Mouse (Mus musculus): ENCODE data around the gene Il15ra. TPM values are rescaled to one million over a fixed set of nuclear protein-coding genes. Genes with fewer than 3 reads are reported as not detected.

The Il15ra gene
- total RNA-seq (2014; rRNA removed; ENCODE audit: low replicate concordance): 11.6 and 14.2 TPM in 2 replicates
- 21.7 and 24.7 TPM in 2 replicates for polyA plus RNA-seq (2015; fragmentation: Nextera tagmentation; extraction: Ambion mirVana)

- no peaks in the 10 kb centered on the region for H3K36me3 ChIP-seq (replicated peaks; ENCODE audit: control insufficient read depth, insufficient read depth, low read length)
- no peak for TF ChIP-seq EP300 (IDR thresholded peaks at IDR 0.05; ENCODE audit: low read depth)
- 0 out of 2 replicates have a peak, but pooled peaks have one; percentile 2 for TF ChIP-seq CTCF (IDR thresholded peaks at IDR 0.05; ENCODE audit: low read depth)
- peak; percentile 89 for ATAC-seq (ENCODE audit: insufficient read depth, low read depth)
- peak within 1 kb of the TSS; percentile 87 for H3K4me3 ChIP-seq (ENCODE audit: low read depth, low read length)
- H3K4me2 ChIP-seq (ENCODE audit: low read depth, low read length): peak within 1 kb of the TSS; percentile 85
- no peaks in the 10 kb centered on the region for H3K9me3 ChIP-seq (replicated peaks; ENCODE audit: control insufficient read depth, low read length)
- DNase-seq (ENCODE audit: low spot score): peak; percentile 76
- H3K27me3 ChIP-seq (ENCODE audit: control insufficient read depth, insufficient read depth, low read length): no peaks in the 10 kb centered on the region
- peak within 1 kb of the TSS; percentile 88 for H3K9ac ChIP-seq (replicated peaks; ENCODE audit: low read depth, low read length)
- H3K4me1 ChIP-seq (ENCODE audit: control insufficient read depth, insufficient read depth): peaks cover 16% of the 10 kb centered on the region
- under 1% methylated on average over 37 of the region's 37 CpGs for WGBS
- H3K27ac ChIP-seq (ENCODE audit: low read depth): peak within 1 kb of the TSS; percentile 92
Measured at GRCm38 (mm10) chr2:11705201-11706025, at the start of gene Il15ra. Gene Il15ra (plus strand): TSS chr2:11705290.

GRCm38 (mm10) chr2:11657581-11657980, 47.5 kb upstream of the Il15ra start:
- WGBS: 79% methylated on average over 2 of the region's 2 CpGs
- Histone ChIP-seq H3K4me2 (ENCODE audit: low read depth, low read length) (no peak overlapping the region), H3K27me3 (ENCODE audit: control insufficient read depth, insufficient read depth, low read length) (no peaks in the 10 kb centered on the region), H3K4me1 (ENCODE audit: control insufficient read depth, insufficient read depth) (no peaks in the 10 kb centered on the region), H3K4me3 (ENCODE audit: low read depth, low read length) (no peak overlapping the region), H3K9ac (replicated peaks; ENCODE audit: low read depth, low read length) (no peak overlapping the region), H3K27ac (ENCODE audit: low read depth) (no peak overlapping the region; the same call in 1 of the 2 replicates), H3K9me3 (replicated peaks; ENCODE audit: control insufficient read depth, low read length) (no peaks in the 10 kb centered on the region), H3K36me3 (replicated peaks; ENCODE audit: control insufficient read depth, insufficient read depth, low read length) (no peaks in the 10 kb centered on the region)
- TF ChIP-seq EP300 (IDR thresholded peaks at IDR 0.05; ENCODE audit: low read depth) (no peak), CTCF (IDR thresholded peaks at IDR 0.05; ENCODE audit: low read depth) (no peak)
- DNase-seq (ENCODE audit: low spot score) (no peak), ATAC-seq (ENCODE audit: insufficient read depth, low read depth) (no peak)

- WGBS: 46% methylated on average over 2 of the region's 2 CpGs
- Histone ChIP-seq H3K9me3 (replicated peaks; ENCODE audit: control insufficient read depth, low read length) (no peaks in the 10 kb centered on the region), H3K27ac (ENCODE audit: low read depth) (no peak overlapping the region), H3K4me3 (ENCODE audit: low read depth, low read length) (no peak overlapping the region), H3K4me1 (ENCODE audit: control insufficient read depth, insufficient read depth) (no peaks in the 10 kb centered on the region), H3K36me3 (replicated peaks; ENCODE audit: control insufficient read depth, insufficient read depth, low read length) (no peaks in the 10 kb centered on the region), H3K27me3 (ENCODE audit: control insufficient read depth, insufficient read depth, low read length) (no peaks in the 10 kb centered on the region), H3K4me2 (ENCODE audit: low read depth, low read length) (no peak overlapping the region), H3K9ac (replicated peaks; ENCODE audit: low read depth, low read length) (no peak overlapping the region)
- ATAC-seq (ENCODE audit: insufficient read depth, low read depth): no peak
- DNase-seq (ENCODE audit: low spot score): no peak
- no peak for TF ChIP-seq EP300 (IDR thresholded peaks at IDR 0.05; ENCODE audit: low read depth)
- TF ChIP-seq CTCF (IDR thresholded peaks at IDR 0.05; ENCODE audit: low read depth): no peak
Measured at GRCm38 (mm10) chr2:11659263-11659662, 45.8 kb upstream of the Il15ra start.

- TF ChIP-seq EP300 (IDR thresholded peaks at IDR 0.05; ENCODE audit: low read depth) (no peak), CTCF (IDR thresholded peaks at IDR 0.05; ENCODE audit: low read depth) (no peak)
- Histone ChIP-seq H3K4me2 (ENCODE audit: low read depth, low read length) (no peak overlapping the region), H3K9me3 (replicated peaks; ENCODE audit: control insufficient read depth, low read length) (no peaks in the 10 kb centered on the region), H3K4me1 (ENCODE audit: control insufficient read depth, insufficient read depth) (no peaks in the 10 kb centered on the region), H3K36me3 (replicated peaks; ENCODE audit: control insufficient read depth, insufficient read depth, low read length) (no peaks in the 10 kb centered on the region), H3K27me3 (ENCODE audit: control insufficient read depth, insufficient read depth, low read length) (no peaks in the 10 kb centered on the region), H3K9ac (replicated peaks; ENCODE audit: low read depth, low read length) (no peak overlapping the region), H3K4me3 (ENCODE audit: low read depth, low read length) (no peak overlapping the region), H3K27ac (ENCODE audit: low read depth) (no peak overlapping the region)
- no peak for DNase-seq (ENCODE audit: low spot score)
- ATAC-seq (ENCODE audit: insufficient read depth, low read depth): no peak
- WGBS: 68% methylated on average over 6 of the region's 6 CpGs
Measured at GRCm38 (mm10) chr2:11662143-11662906, 42.8 kb upstream of the Il15ra start.

GRCm38 (mm10) chr2:11662907-11663230, 42.2 kb upstream of the Il15ra start:
- Histone ChIP-seq H3K27ac (ENCODE audit: low read depth) (no peak overlapping the region), H3K9me3 (replicated peaks; ENCODE audit: control insufficient read depth, low read length) (no peaks in the 10 kb centered on the region), H3K4me3 (ENCODE audit: low read depth, low read length) (no peak overlapping the region), H3K9ac (replicated peaks; ENCODE audit: low read depth, low read length) (no peak overlapping the region), H3K36me3 (replicated peaks; ENCODE audit: control insufficient read depth, insufficient read depth, low read length) (no peaks in the 10 kb centered on the region), H3K4me2 (ENCODE audit: low read depth, low read length) (no peak overlapping the region), H3K4me1 (ENCODE audit: control insufficient read depth, insufficient read depth) (no peaks in the 10 kb centered on the region), H3K27me3 (ENCODE audit: control insufficient read depth, insufficient read depth, low read length) (no peaks in the 10 kb centered on the region)
- TF ChIP-seq EP300 (IDR thresholded peaks at IDR 0.05; ENCODE audit: low read depth) (no peak), CTCF (IDR thresholded peaks at IDR 0.05; ENCODE audit: low read depth) (no peak)
- ATAC-seq (ENCODE audit: insufficient read depth, low read depth) (no peak), DNase-seq (ENCODE audit: low spot score) (no peak)
- 89% methylated on average over 1 of the region's 1 CpGs for WGBS
